Mouse (Mus musculus): ENCODE measurements around the gene Vsig8.

Vsig8 gene

GRCm38 (mm10) chr1:172528701-172529100, 27.0 kb upstream of the Vsig8 start:
- peak; percentile 95 for DNase-seq (ENCODE audit: low spot score)

- peak; percentile 76 for DNase-seq (ENCODE audit: low spot score)
These were observed 25.1 kb upstream of the Vsig8 start for GRCm38 (mm10) chr1:172530544-172531220.

GRCm38 (mm10) chr1:172532551-172532950, 23.2 kb upstream of the Vsig8 start:
- peak; percentile 81 for DNase-seq (ENCODE audit: low spot score)

- DNase-seq (ENCODE audit: low spot score) = no peak
These were observed 20.6 kb upstream of the Vsig8 start for GRCm38 (mm10) chr1:172535116-172535515.

GRCm38 (mm10) chr1:172539827-172540226, 15.9 kb upstream of the Vsig8 start:
- no peak for DNase-seq (ENCODE audit: low spot score)

GRCm38 (mm10) chr1:172540283-172540820, 15.4 kb upstream of the Vsig8 start:
- DNase-seq (ENCODE audit: low spot score) = no peak

GRCm38 (mm10) chr1:172546062-172546461, 9.7 kb upstream of the Vsig8 start:
- no peak for DNase-seq (ENCODE audit: low spot score)

GRCm38 (mm10) chr1:172548501-172548900, 7.2 kb upstream of the Vsig8 start:
- DNase-seq (ENCODE audit: low spot score) = peak; percentile 48

- no peak for DNase-seq (ENCODE audit: low spot score)
These were observed 6.4 kb upstream of the Vsig8 start for GRCm38 (mm10) chr1:172549314-172549713.

GRCm38 (mm10) chr1:172549717-172550116, 6.0 kb upstream of the Vsig8 start:
- DNase-seq (ENCODE audit: low spot score) = no peak

GRCm38 (mm10) chr1:172550551-172550951, 5.2 kb upstream of the Vsig8 start:
- peak; percentile 82 for DNase-seq (ENCODE audit: low spot score)

GRCm38 (mm10) chr1:172551009-172551408, 4.7 kb upstream of the Vsig8 start:
- DNase-seq (ENCODE audit: low spot score) = no peak

GRCm38 (mm10) chr1:172552623-172553022, 3.1 kb upstream of the Vsig8 start:
- DNase-seq (ENCODE audit: low spot score) = no peak

GRCm38 (mm10) chr1:172562641-172563464, 7.1 kb downstream of the Vsig8 start:
- DNase-seq (ENCODE audit: low spot score) = peak; percentile 83

GRCm38 (mm10) chr1:172563465-172563828, 7.7 kb downstream of the Vsig8 start:
- DNase-seq (ENCODE audit: low spot score) = no peak

- DNase-seq (ENCODE audit: low spot score) = no peak
These were observed 10.4 kb downstream of the Vsig8 start for GRCm38 (mm10) chr1:172566131-172566530.

GRCm38 (mm10) chr1:172567758-172568157, 12.0 kb downstream of the Vsig8 start:
- no peak for DNase-seq (ENCODE audit: low spot score)

GRCm38 (mm10) chr1:172580116-172580515, 24.4 kb downstream of the Vsig8 start:
- no peak for DNase-seq (ENCODE audit: low spot score)

GRCm38 (mm10) chr1:172582436-172582835, 26.7 kb downstream of the Vsig8 start:
- no peak for DNase-seq (ENCODE audit: low spot score)

- no peak for DNase-seq (ENCODE audit: low spot score)
These were observed 28.5 kb downstream of the Vsig8 start for GRCm38 (mm10) chr1:172584271-172584670.

- DNase-seq (ENCODE audit: low spot score) = no peak
These were observed 29.3 kb downstream of the Vsig8 start for GRCm38 (mm10) chr1:172585026-172585425.

GRCm38 (mm10) chr1:172585612-172586567, 30.2 kb downstream of the Vsig8 start:
- peak; percentile 35 for DNase-seq (ENCODE audit: low spot score)
